Mouse (Mus musculus) brain, embryonic 14.5 days (tissue): ENCODE data around the gene Sel1l. TPM values are rescaled to one million over a fixed set of nuclear protein-coding genes. Genes with fewer than 3 reads are reported as not detected.
A peak's percentile ranks its signal among the peaks of the same experiment; 100 is the strongest.

ENCODE experiments used
- DNase-seq: peaks from one replicate; pipeline ENCODE4 v3.0.0-alpha.2; 2011; ENCODE audit warnings: low read depth
- CTCF ChIP-seq: fragments of 200-500 bp; IDR thresholded peaks from 2 replicates; pipeline ENCODE4 v1.5.1; 2012; ENCODE audit warnings: inconsistent platforms, mild to moderate bottlenecking, moderate library complexity, borderline replicate concordance; ENCODE audit not compliant: insufficient read depth, insufficient read length; ENCODE audit errors: extremely low read depth
- POLR2A ChIP-seq: fragments of 200-500 bp; IDR thresholded peaks from 2 replicates; pipeline ENCODE4 v1.6.1; 2012; ENCODE audit warnings: mild to moderate bottlenecking, inconsistent platforms, borderline replicate concordance; ENCODE audit not compliant: poor library complexity, insufficient read depth, insufficient read length, severe bottlenecking; ENCODE audit errors: extremely low read depth
- polyA plus RNA-seq: library from polyadenylated mRNA; depleted of rRNA; stranded (reverse); fragments of >200 nt; gene quantifications from 2 replicates; pipeline ENCODE4 v1.2.3, GENCODE M21; 2012

Sel1l gene
- polyA plus RNA-seq, 1 experiment = 67.8 TPM

DNA sequence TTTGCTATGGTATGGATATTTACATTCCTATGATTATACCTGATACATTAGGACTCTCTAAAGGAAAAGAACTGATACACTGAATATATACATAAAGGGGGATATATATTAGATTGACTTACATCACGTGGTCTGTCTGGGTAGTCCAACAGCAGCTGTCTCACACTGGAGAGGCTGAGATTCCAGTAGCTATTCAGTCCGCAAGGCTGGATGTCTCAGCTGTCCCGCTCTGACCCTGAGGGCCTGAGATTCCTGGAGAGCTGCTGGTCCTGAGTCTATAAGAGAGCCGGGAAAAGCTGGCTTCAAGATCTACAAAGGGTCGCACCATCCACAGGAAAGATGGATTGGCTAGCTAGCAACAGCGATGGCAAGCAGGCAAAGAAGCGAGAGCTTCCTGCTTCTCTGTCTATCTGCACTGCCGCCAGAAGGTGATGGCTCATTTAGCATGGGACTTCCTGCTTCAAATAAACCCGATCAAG, 61.0 kb downstream of the Sel1l start, which contains the start of gene Ston2:
Gene Ston2, minus strand, starts transcription at position 429 of the 479 bp plus-strand sequence.
- DNase-seq = no peak
- no peak for TF ChIP-seq POLR2A
- TF ChIP-seq CTCF = no peak

DNA sequence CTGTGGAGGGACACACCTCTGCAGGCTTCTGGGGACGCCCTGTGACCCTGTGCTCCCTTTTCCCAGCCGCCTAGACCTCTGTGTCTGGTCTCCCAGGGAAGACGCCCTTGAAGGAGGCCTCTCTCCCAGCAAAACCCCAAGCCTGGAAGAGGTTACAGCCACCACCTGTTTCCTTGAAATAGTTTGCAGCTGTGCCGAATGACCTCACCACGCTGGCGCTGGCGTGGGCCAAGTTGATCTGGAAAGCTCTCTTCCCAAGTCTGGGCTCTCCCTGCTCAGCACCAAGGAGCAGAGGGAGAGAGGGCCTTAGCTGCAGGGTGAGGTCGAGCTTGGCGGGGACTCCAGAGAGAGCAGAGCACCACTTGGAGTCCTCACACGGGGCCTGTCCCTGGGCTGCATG, 62.6 kb downstream of the Sel1l start:
- no peak for DNase-seq
- no peak for TF ChIP-seq CTCF
- no peak for TF ChIP-seq POLR2A

DNA sequence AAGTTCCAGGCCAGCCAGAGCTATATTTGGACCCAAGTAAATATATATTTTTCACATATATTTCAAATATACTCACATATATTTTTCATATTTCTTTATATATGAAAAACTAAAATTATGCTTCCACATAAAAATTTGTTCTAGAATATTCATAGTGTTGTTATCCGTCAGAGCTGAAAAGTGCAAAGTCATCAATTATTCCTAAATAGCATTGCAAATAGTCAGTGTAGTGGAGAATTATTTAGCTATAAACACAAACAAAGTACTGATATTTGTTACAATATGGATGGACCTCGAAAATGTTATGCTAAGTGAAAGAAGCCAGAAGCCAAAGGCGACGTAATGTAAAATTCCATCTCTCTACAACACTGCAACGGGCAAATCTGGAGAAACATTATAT, 67.5 kb downstream of the Sel1l start:
- no peak for DNase-seq

GRCm38 (mm10) chr12:91780531-91780930, 68.4 kb downstream of the Sel1l start:
- TF ChIP-seq POLR2A (no peak), CTCF (no peak)
- no peak for DNase-seq

More for the DNA sequence above, 67.5 kb downstream of the Sel1l start:
- TF ChIP-seq POLR2A = no peak
- TF ChIP-seq CTCF = no peak

DNA sequence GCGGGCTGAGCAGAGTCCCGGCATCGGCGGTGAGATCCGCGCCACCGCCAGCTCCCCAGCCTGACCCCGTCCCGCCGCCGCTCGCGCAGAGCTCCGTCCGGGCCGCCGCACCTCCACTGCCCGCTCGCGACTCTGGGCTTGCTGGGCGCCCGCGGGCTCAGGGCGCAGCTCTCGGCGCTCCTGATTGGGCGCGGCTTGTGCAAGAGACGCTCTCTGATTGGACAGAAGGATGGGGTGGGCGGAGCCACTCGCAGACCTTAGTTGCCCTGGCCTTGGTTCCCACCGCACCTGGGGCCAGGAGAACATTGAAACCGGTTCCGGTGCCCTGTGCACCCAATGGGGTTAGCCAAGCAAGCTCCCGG, 70.0 kb downstream of the Sel1l start:
- DNase-seq = peak; percentile 92
- no peak for TF ChIP-seq CTCF
- peak; percentile 68 for TF ChIP-seq POLR2A

- TF ChIP-seq POLR2A = no peak
- no peak for TF ChIP-seq CTCF
- peak; percentile 80 for DNase-seq
These were observed 70.5 kb downstream of the Sel1l start for GRCm38 (mm10) chr12:91778211-91779003.

DNA sequence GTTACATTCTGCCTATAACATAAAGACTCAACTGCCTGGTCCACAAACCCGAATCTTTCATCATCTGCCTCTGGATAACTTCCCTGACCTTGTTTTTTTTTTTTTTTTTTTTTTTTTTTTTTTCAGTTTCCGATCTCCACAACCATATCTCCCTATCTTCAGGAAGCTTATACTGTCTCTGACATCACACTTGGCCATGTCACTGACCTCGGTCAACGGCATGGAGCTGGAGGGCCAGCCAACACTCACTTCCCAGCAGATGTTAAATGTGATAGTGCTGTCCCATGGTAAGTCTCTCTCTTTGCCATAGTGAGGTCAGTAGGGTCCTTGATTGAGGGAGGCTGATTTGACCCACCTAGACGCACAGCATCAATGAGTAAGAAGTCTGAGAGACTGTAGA, 72.6 kb downstream of the Sel1l start:
- no peak for DNase-seq
- TF ChIP-seq CTCF = no peak
- no peak for TF ChIP-seq POLR2A

GRCm38 (mm10) chr12:91774811-91775284, 74.1 kb downstream of the Sel1l start:
- TF ChIP-seq CTCF (no peak), POLR2A (no peak)
- DNase-seq = peak; percentile 53

GRCm38 (mm10) chr12:91768871-91769270, 80.1 kb downstream of the Sel1l start:
- TF ChIP-seq CTCF = no peak
- no peak for TF ChIP-seq POLR2A
- DNase-seq = no peak

DNA sequence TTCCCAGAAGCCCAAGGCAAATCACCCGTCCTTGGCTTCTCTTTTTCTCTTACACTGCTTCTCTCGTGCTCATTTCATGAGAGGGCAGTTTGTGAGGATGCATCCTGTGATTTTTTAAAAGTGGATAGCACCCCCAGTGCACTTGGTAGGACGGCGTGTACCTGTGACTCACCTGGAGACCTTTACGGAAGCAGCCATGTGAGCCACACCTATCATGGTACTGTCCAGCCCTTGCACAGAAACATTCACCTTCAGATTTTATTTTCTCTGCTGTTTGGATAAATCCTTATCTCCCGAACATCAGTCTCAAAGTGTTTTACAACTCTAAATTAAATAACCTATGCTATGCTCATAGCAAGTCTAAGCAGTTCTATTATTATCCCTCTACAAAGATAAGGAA, 80.8 kb downstream of the Sel1l start:
- no peak for DNase-seq
- no peak for TF ChIP-seq CTCF
- TF ChIP-seq POLR2A = no peak

- DNase-seq = peak; percentile 78
- TF ChIP-seq CTCF = no peak
- no peak for TF ChIP-seq POLR2A
These were observed 82.4 kb downstream of the Sel1l start for GRCm38 (mm10) chr12:91766338-91767107.
